Mouse (Mus musculus): ENCODE data around the gene Olfr52. TPM values are rescaled to one million over a fixed set of nuclear protein-coding genes. Genes with fewer than 3 reads are reported as not detected.
"Not testable (repeated sequence)": the region's sequence is repeated elsewhere in the genome, so short reads cannot be mapped to it uniquely, and the experiment has no call there.

The Olfr52 gene
- total RNA-seq (2022) = not detected

- no peak for DNase-seq (ENCODE audit: low spot score in 2 of 2)
Observed at GRCm38 (mm10) chr2:86185583-86185982, at the start of gene Olfr52. TSS of gene Olfr52 (minus strand) at chr2:86185683.

GRCm38 (mm10) chr2:86231301-86231700 is 45.8 kb upstream of the Olfr52 start, which contains the start of gene Olfr1047:
TSS of gene Olfr1047 (minus strand) at chr2:86231401.
- no peak for DNase-seq (ENCODE audit: low spot score in 2 of 2)

GRCm38 (mm10) chr2:86219214-86219613 is 33.7 kb upstream of the Olfr52 start, which contains the start of gene Olfr1046:
TSS of gene Olfr1046 (minus strand) at chr2:86219314.
- no peak for DNase-seq (ENCODE audit: low spot score in 2 of 2)

GRCm38 (mm10) chr2:86202909-86203308 is 17.4 kb upstream of the Olfr52 start, which contains the start of gene Olfr1045:
TSS of gene Olfr1045 (minus strand) at chr2:86203009.
- no peak for DNase-seq (ENCODE audit: low spot score in 2 of 2)

- DNase-seq (ENCODE audit: low spot score in 2 of 2) = no peak
Observed at GRCm38 (mm10) chr2:86195863-86196262, 10.4 kb upstream of the Olfr52 start.

- no peak for DNase-seq (ENCODE audit: low spot score in 2 of 2)
Observed at GRCm38 (mm10) chr2:86179950-86180349, 5.5 kb downstream of the Olfr52 start.

- no peak for DNase-seq (ENCODE audit: low spot score in 2 of 2)
Observed at GRCm38 (mm10) chr2:86177720-86178119, 7.8 kb downstream of the Olfr52 start, which contains the start of gene Olfr1044. TSS of gene Olfr1044 (minus strand) at chr2:86177820.

- DNase-seq (ENCODE audit: low spot score in 2 of 2) = not testable (repeated sequence)
Observed at GRCm38 (mm10) chr2:86175422-86175821, 10.1 kb downstream of the Olfr52 start.

- no peak for DNase-seq (ENCODE audit: low spot score in 2 of 2)
Observed at GRCm38 (mm10) chr2:86167422-86167821, 18.1 kb downstream of the Olfr52 start, which contains the start of gene Olfr1043. TSS of gene Olfr1043 (minus strand) at chr2:86167522.

- no peak for DNase-seq (ENCODE audit: low spot score in 2 of 2)
Observed at GRCm38 (mm10) chr2:86161738-86162137, 23.7 kb downstream of the Olfr52 start, which contains the start of gene Olfr1042. TSS of gene Olfr1042 (minus strand) at chr2:86161838.

- DNase-seq (ENCODE audit: low spot score in 2 of 2) = no peak
Observed at GRCm38 (mm10) chr2:86146632-86147031, 38.9 kb downstream of the Olfr52 start, which contains the start of gene Olfr1040. TSS of gene Olfr1040 (minus strand) at chr2:86146732.

- DNase-seq (ENCODE audit: low spot score in 2 of 2) = no peak
Observed at GRCm38 (mm10) chr2:86135828-86136227, 49.7 kb downstream of the Olfr52 start, which contains the start of gene Olfr1039. TSS of gene Olfr1039 (minus strand) at chr2:86135928.

Other genes starting within 250 kb of the Olfr52 start
- gene Olfr1028, start 235.2 kb downstream of the Olfr52 start, total RNA-seq (2022) = under 1 TPM in 2 of 4 experiments, not detected in 2; 0.09 to 0.11 TPM
- under 1 TPM in 1 of 4 experiments, not detected in 3; 0.18 TPM for gene Olfr1029, start 211.8 kb downstream of the Olfr52 start, total RNA-seq (2022)
- not detected for gene Olfr1030, start 206.4 kb downstream of the Olfr52 start, total RNA-seq (2022)
- not detected for gene Olfr1031, start 195.4 kb downstream of the Olfr52 start, total RNA-seq (2022)
- gene Olfr1032, start 180.1 kb downstream of the Olfr52 start, total RNA-seq (2022) = not detected
- gene Olfr1033, start 165.1 kb downstream of the Olfr52 start, total RNA-seq (2022) = not detected
- not detected for gene Olfr1034, start 139.8 kb downstream of the Olfr52 start, total RNA-seq (2022)
- gene Olfr1036, start 111.7 kb downstream of the Olfr52 start, total RNA-seq (2022) = not detected
- gene Olfr1037, start 98.3 kb downstream of the Olfr52 start, total RNA-seq (2022) = not detected
- not detected for gene Olfr1039, start 49.8 kb downstream of the Olfr52 start, total RNA-seq (2022)
- not detected for gene Olfr1040, start 39.0 kb downstream of the Olfr52 start, total RNA-seq (2022)
- gene Olfr1042, start 23.8 kb downstream of the Olfr52 start, total RNA-seq (2022) = not detected
- not detected for gene Olfr1043, start 18.2 kb downstream of the Olfr52 start, total RNA-seq (2022)
- not detected for gene Olfr1044, start 7.9 kb downstream of the Olfr52 start, total RNA-seq (2022)
- gene Olfr1045, start 17.3 kb upstream of the Olfr52 start, total RNA-seq (2022) = not detected
- gene Olfr1046, start 33.6 kb upstream of the Olfr52 start, total RNA-seq (2022) = not detected
- gene Olfr1047, start 45.7 kb upstream of the Olfr52 start, total RNA-seq (2022) = not detected
- not detected for gene Olfr1048, start 54.6 kb upstream of the Olfr52 start, total RNA-seq (2022)
- not detected for gene Olfr1049, start 72.6 kb upstream of the Olfr52 start, total RNA-seq (2022)
- gene Olfr1051, start 93.4 kb upstream of the Olfr52 start, total RNA-seq (2022) = not detected
- gene Olfr1052, start 106.8 kb upstream of the Olfr52 start, total RNA-seq (2022) = not detected
- gene Olfr1053, start 129.6 kb upstream of the Olfr52 start, total RNA-seq (2022) = not detected
- not detected for gene Olfr1054, start 149.8 kb upstream of the Olfr52 start, total RNA-seq (2022)
- not detected for gene Olfr1055, start 164.6 kb upstream of the Olfr52 start, total RNA-seq (2022)
- not detected for gene Olfr1056, start 176.8 kb upstream of the Olfr52 start, total RNA-seq (2022)
- gene Olfr1057, start 192.7 kb upstream of the Olfr52 start, total RNA-seq (2022) = not detected
- gene Olfr1058, start 202.9 kb upstream of the Olfr52 start, total RNA-seq (2022) = not detected
- not detected for gene Olfr1061, start 228.4 kb upstream of the Olfr52 start, total RNA-seq (2022)
- not detected for gene Olfr1062, start 241.1 kb upstream of the Olfr52 start, total RNA-seq (2022)

Measured in left cerebral cortex, adult 8-10 months (tissue).